Mouse (Mus musculus): ENCODE results near the gene Cspg5.
A peak's percentile ranks its signal among the peaks of the same experiment; 100 is the strongest.

Cspg5 gene

GRCm38 (mm10) chr9:110250776-110251175, 7.2 kb downstream of the Cspg5 start:
- peak in 1 of 2 experiments; percentile 41 for DNase-seq (ENCODE audit: low spot score in 2 of 2)

- DNase-seq (ENCODE audit: low spot score in 2 of 2), result no peak
These were observed 11.9 kb downstream of the Cspg5 start for GRCm38 (mm10) chr9:110255407-110256019.

GRCm38 (mm10) chr9:110258646-110259045, 15.1 kb downstream of the Cspg5 start:
- no peak for DNase-seq (ENCODE audit: low spot score in 2 of 2)

- DNase-seq (ENCODE audit: low spot score in 2 of 2), result no peak
These were observed 15.5 kb downstream of the Cspg5 start for GRCm38 (mm10) chr9:110259118-110259517.

GRCm38 (mm10) chr9:110263181-110263580, 19.6 kb downstream of the Cspg5 start:
- no peak for DNase-seq (ENCODE audit: low spot score in 2 of 2)

DNA sequence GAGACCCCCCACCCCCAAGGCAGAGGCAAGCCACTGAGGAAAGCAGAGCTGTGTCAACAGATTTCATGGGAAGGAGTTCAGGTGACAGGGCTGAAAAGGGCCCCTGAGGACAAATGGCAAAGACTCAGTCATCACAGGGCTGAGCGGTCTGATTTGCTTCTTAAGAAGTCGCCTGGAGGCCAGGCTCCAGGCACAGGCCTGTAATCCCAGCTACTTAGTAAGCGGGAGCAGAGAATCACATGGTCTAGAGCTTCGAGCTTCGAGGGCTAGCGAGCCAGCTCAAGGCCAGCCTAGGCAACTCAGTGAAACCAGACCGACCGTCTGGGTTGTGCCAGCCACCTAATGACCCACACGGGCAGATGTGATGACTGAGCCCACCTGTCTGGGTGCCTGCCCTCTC, 21.4 kb downstream of the Cspg5 start:
- DNase-seq (ENCODE audit: low spot score in 2 of 2), result no peak

- no peak for DNase-seq (ENCODE audit: low spot score in 2 of 2)
These were observed 24.8 kb downstream of the Cspg5 start for GRCm38 (mm10) chr9:110268416-110268815.

DNA sequence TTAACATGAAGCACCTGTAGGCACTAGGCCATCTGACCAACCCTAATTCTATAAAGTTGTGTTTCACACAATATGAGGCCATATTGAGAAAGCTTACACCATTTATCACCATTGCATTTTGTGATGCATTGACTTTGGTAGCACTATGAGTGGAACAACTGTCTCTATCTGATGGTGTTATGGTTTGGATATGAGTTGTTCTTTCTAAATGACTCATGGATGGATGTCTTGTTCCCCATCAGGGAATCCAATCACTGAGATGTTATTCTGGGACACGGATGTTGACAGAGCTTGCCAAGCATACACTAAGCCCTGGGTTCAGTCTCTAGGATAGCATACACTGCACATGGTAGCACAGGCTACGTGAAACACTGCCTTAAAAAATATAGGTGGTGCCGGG, 28.7 kb downstream of the Cspg5 start:
- no peak for DNase-seq (ENCODE audit: low spot score in 2 of 2)

DNA sequence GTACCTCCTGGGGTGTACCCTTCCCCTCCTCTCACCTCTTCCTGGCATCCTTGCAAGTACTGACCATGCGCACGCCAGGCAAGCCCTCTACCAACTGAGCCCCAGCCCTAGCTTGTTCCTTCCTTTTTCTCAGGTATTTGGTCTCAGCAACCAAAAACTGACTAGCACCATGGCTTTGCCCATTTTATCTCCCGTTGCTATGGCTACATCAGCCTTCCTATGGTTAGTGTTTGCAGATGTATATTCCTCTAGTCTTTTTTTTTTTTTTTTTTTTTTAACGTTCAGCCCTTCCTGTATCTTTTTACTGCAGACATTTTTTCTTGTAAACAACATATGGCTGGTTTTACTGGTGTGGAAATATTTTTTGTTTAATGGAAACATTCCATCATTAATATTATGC, 29.9 kb downstream of the Cspg5 start:
- DNase-seq (ENCODE audit: low spot score in 2 of 2), result no peak

- DNase-seq (ENCODE audit: low spot score in 2 of 2), result no peak
These were observed 32.3 kb downstream of the Cspg5 start for GRCm38 (mm10) chr9:110275882-110276281.

DNA sequence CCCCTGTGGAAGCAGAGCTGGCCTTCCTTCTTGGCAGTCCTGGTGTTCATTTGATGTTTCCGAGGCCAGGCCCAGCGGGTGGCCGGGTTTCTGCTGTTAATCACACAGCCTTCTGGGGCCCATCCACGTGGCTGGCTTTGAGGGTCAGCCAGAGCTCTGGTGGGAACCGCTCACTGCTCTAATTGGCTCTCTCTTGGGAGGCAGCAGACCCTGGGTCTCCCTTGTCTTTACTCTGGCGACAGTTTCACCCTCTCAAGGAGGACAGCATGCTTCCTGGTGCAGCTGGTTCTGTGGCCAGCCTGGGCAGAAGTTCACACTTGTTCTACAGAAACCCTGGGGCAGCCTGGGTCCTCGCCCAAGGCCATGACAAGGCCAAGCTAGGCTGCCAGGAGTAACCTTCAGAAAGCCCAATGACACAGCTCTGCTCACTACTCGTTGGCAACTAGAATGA, 33.9 kb downstream of the Cspg5 start:
- DNase-seq (ENCODE audit: low spot score in 2 of 2), result peak; percentile 63 to 71

GRCm38 (mm10) chr9:110284075-110284697, 40.6 kb downstream of the Cspg5 start:
- no peak for DNase-seq (ENCODE audit: low spot score in 2 of 2)

DNA sequence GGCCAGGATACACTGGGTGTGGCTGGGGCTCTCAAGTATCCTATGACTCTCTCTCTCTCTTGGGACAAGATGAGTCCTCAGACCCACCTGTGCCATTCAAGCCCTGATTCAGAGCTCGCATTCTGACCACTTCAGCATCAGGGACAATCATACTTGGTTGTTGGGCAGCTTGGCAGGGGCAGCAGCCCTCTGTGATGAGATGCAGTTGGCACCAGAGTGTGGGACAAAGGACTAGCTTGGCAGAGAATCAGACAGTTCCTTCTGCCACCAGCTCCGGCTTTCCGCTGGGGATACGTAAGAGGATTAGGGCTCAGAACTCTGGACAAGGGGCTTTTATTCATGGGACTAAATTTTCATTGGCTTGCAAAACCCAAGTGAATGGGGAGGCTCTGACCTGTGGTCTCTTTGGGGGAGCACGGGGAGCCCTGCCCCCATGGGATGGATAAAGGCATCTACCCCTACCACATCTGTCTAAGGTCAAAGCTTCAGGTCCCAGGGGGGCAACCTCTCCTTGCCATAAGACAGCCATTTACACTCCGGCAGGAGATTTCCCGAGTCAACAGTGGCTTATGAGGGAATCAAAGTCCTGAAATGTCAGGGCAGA, 43.8 kb downstream of the Cspg5 start:
- DNase-seq (ENCODE audit: low spot score in 2 of 2), result peak; percentile 55 to 59

GRCm38 (mm10) chr9:110293254-110293718, 49.7 kb downstream of the Cspg5 start:
- DNase-seq (ENCODE audit: low spot score in 2 of 2), result peak in 1 of 2 experiments; percentile 50

- peak in 1 of 2 experiments; percentile 44 for DNase-seq (ENCODE audit: low spot score in 2 of 2)
These were observed 50.4 kb downstream of the Cspg5 start for GRCm38 (mm10) chr9:110293873-110294415.

GRCm38 (mm10) chr9:110294786-110295185, 51.2 kb downstream of the Cspg5 start:
- DNase-seq (ENCODE audit: low spot score in 2 of 2), result no peak

- DNase-seq (ENCODE audit: low spot score in 2 of 2), result peak; percentile 68 to 91
These were observed 53.5 kb downstream of the Cspg5 start for GRCm38 (mm10) chr9:110296867-110297627.

GRCm38 (mm10) chr9:110304516-110304915, 60.9 kb downstream of the Cspg5 start:
- DNase-seq (ENCODE audit: low spot score in 2 of 2), result no peak

DNA sequence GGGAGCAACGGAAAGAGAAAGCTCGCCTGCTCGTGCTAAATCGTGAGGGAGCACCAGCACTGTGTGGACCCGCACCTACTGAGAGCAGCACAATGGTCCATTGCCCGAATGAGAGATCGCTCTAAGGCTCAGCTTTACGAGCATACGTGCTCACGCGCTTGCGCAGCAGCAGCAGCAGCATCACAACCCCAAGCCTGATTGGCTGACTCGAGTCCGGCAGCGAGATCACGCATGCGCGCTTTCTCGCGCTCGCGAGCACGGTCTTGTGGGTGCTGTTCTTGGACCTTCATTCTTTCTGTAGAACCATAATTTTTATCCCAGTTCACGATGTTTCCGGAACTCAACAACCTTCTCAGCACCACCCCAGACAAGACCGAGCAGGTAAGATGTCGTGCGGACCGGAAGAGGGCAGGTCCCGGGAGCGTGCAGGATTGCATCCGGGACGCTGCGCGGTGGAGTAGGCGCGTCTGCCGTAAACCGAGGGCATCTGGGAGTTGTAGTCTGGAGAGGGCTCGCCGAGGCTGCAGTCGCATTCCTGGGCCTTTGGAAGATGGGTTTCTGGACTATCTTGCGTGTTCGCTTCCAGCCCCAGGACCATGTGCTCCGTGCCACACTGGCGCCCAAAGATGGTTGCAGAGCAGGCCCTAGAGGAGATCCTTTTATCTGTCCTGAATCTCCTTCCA, 61.5 kb downstream of the Cspg5 start, which contains the start of gene Elp6:
Gene Elp6 (plus strand): TSS at position 205 of the 683 bp plus-strand sequence.
- peak; percentile 87 to 94 for DNase-seq (ENCODE audit: low spot score in 2 of 2)

GRCm38 (mm10) chr9:110306371-110306770, 62.8 kb downstream of the Cspg5 start:
- DNase-seq (ENCODE audit: low spot score in 2 of 2), result no peak
